Mouse (Mus musculus) gastrocnemius, adult 2 months (tissue): Measurements from ENCODE around the gene Kctd8. TPM values are rescaled to one million over a fixed set of nuclear protein-coding genes. Genes with fewer than 3 reads are reported as not detected.

ENCODE experiments used
- DNase-seq: peaks from one replicate; pipeline ENCODE4 v3.0.0; 2022
- H3K27ac ChIP-seq: fragments of 200-600 bp; 2 replicates; pipeline ENCODE4 v1.8.1; 2022; ENCODE audit warnings: mild to moderate bottlenecking
- H3K4me3 ChIP-seq: fragments of 200-600 bp; 2 replicates; pipeline ENCODE4 v1.8.1; 2022; ENCODE audit warnings: mild to moderate bottlenecking, moderate library complexity
- CTCF ChIP-seq: fragments of 200-600 bp; IDR thresholded peaks from 2 replicates; pipeline ENCODE4 v1.8.1; 2022; ENCODE audit warnings: antibody characterized with exemption, mild to moderate bottlenecking, moderate library complexity
- intact Hi-C: fragments of 180-260 bp; cut with DNase I; formaldehyde crosslinking; loops from one replicate; pipeline ENCODE4 v1.15.1; 2025
- long read RNA-seq, 2 experiments: library from polyadenylated mRNA; stranded (forward); transcript quantifications; one replicate each; pipeline ENCODE4 v2.0.0; 2021
- total RNA-seq, 2 experiments: library from RNA; stranded (reverse); gene quantifications; 2 replicates each; pipeline ENCODE4 v1.2.3; 2021

Kctd8 gene
- under 1 TPM in 1 of 2 experiments, not detected in 1; 0.17 TPM for total RNA-seq
- long read RNA-seq, experiment 1, result 0 reads
- long read RNA-seq, experiment 2, result 0 reads

GRCm38 (mm10) chr5:69340919-69341801, at the start of gene Kctd8:
TSS of gene Kctd8 (minus strand) at chr5:69341679.
- TF ChIP-seq CTCF, result no peak
- DNase-seq, result peak; percentile 62
- intact Hi-C loops, result no loop called here
- H3K4me3 ChIP-seq, result peak within 1 kb of the TSS; percentile 68
- H3K27ac ChIP-seq, result no peak within 1 kb of the TSS

GRCm38 (mm10) chr5:69379072-69379471, 37.6 kb upstream of the Kctd8 start:
- TF ChIP-seq CTCF, result no peak
- DNase-seq, result no peak
- intact Hi-C loops, result no loop called here
- no peak overlapping the region for H3K27ac ChIP-seq
- no peak overlapping the region for H3K4me3 ChIP-seq

- no peak for TF ChIP-seq CTCF
- intact Hi-C loops, result no loop called here
- no peak for DNase-seq
- Histone ChIP-seq H3K4me3 (no peak overlapping the region), H3K27ac (no peak overlapping the region)
These were observed 9.1 kb upstream of the Kctd8 start for GRCm38 (mm10) chr5:69350596-69350995.

GRCm38 (mm10) chr5:69340102-69340918, 1.2 kb downstream of the Kctd8 start:
- no peak for TF ChIP-seq CTCF
- no peak overlapping the region for H3K27ac ChIP-seq
- DNase-seq, result peak; percentile 23
- intact Hi-C loops, result no loop called here
- peak overlapping the region; percentile 68 for H3K4me3 ChIP-seq

GRCm38 (mm10) chr5:69339623-69339970, 1.9 kb downstream of the Kctd8 start:
- Histone ChIP-seq H3K27ac (no peak overlapping the region), H3K4me3 (no peak overlapping the region)
- DNase-seq, result no peak
- no peak for TF ChIP-seq CTCF
- intact Hi-C loops, result no loop called here

GRCm38 (mm10) chr5:69338916-69339622, 2.4 kb downstream of the Kctd8 start:
- no peak for DNase-seq
- TF ChIP-seq CTCF, result no peak
- H3K4me3 ChIP-seq, result no peak overlapping the region
- H3K27ac ChIP-seq, result no peak overlapping the region
- intact Hi-C loops, result no loop called here

- intact Hi-C loops, result no loop called here
- H3K27ac ChIP-seq, result no peak overlapping the region
- no peak overlapping the region for H3K4me3 ChIP-seq
- no peak for TF ChIP-seq CTCF
- DNase-seq, result no peak
These were observed 13.9 kb downstream of the Kctd8 start for GRCm38 (mm10) chr5:69327561-69327960.

- no peak for DNase-seq
- TF ChIP-seq CTCF, result no peak
- intact Hi-C loops, result no loop called here
- Histone ChIP-seq H3K27ac (no peak overlapping the region), H3K4me3 (no peak overlapping the region)
These were observed 16.8 kb downstream of the Kctd8 start for GRCm38 (mm10) chr5:69324566-69325230.

- no peak overlapping the region for H3K27ac ChIP-seq
- intact Hi-C loops, result no loop called here
- H3K4me3 ChIP-seq, result no peak overlapping the region
- no peak for DNase-seq
- no peak for TF ChIP-seq CTCF
These were observed 28.9 kb downstream of the Kctd8 start for GRCm38 (mm10) chr5:69312611-69313010.

- intact Hi-C loops, result no loop called here
- Histone ChIP-seq H3K27ac (no peak overlapping the region), H3K4me3 (no peak overlapping the region)
- no peak for DNase-seq
- TF ChIP-seq CTCF, result no peak
These were observed 39.8 kb downstream of the Kctd8 start for GRCm38 (mm10) chr5:69301665-69302064.

- no peak for DNase-seq
- no peak for TF ChIP-seq CTCF
- Histone ChIP-seq H3K27ac (no peak overlapping the region), H3K4me3 (no peak overlapping the region)
- intact Hi-C loops, result no loop called here
These were observed 49.1 kb downstream of the Kctd8 start for GRCm38 (mm10) chr5:69292353-69292752.

GRCm38 (mm10) chr5:69284359-69284758, 57.1 kb downstream of the Kctd8 start:
- TF ChIP-seq CTCF, result no peak
- DNase-seq, result no peak
- H3K27ac ChIP-seq, result no peak overlapping the region
- H3K4me3 ChIP-seq, result no peak overlapping the region
- intact Hi-C loops, result no loop called here
